Mouse (Mus musculus): ENCODE measurements at regions not wholly inside any gene's neighbourhood (a gene's known extent, or its start where the extent isn't known, plus 50 kb on each side); places are given as distances from the start of the nearest gene placed in this dataset.
"Not testable (repeated sequence)": the region's sequence is repeated elsewhere in the genome, so short reads cannot be mapped to it uniquely, and the experiment has no call there.

DNA sequence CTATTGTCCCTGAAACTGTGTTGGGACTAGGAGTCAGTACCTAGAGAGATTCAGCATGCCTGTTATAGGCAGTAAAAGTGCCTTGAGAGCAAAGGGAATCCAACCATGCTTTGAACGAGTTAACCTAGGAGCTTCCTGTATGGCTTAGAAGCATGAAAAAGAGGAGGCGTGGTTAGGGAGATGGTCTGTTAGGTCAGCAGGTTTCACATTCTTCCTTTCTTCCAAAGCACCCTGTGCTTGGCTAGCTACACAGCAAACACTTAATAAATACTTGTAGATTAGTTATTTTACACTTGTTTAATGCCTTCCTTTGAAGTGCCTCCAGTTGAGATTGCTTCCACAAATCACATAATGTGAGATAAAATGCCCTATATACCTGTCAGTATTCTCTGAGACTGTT lies 284.9 kb upstream of the Adgra3 start:
- intact Hi-C loops (cut with DNase I), result no loop called here
- no peak for DNase-seq (ENCODE audit: low spot score)

DNA sequence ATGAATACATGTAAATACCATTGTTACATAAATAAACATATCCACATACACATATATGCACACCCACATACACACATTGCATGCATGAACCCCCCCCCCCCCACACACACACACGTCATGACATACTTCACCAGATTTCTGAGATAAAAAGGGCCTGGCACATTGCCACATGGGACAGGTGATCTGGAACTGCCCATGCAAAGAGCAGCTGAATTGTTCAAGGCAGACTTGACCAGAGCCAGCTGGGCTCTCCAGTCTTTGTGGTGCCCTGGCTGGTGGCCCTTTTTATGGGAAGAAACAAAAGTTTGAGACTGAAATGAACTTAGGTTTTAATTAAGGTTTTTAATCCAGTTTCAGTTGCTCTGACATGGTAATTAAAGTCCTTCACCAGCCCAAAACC lies 250.7 kb upstream of the Adgra3 start:
- no peak for DNase-seq (ENCODE audit: low spot score)
- intact Hi-C loops (cut with DNase I), result no loop called here

DNA sequence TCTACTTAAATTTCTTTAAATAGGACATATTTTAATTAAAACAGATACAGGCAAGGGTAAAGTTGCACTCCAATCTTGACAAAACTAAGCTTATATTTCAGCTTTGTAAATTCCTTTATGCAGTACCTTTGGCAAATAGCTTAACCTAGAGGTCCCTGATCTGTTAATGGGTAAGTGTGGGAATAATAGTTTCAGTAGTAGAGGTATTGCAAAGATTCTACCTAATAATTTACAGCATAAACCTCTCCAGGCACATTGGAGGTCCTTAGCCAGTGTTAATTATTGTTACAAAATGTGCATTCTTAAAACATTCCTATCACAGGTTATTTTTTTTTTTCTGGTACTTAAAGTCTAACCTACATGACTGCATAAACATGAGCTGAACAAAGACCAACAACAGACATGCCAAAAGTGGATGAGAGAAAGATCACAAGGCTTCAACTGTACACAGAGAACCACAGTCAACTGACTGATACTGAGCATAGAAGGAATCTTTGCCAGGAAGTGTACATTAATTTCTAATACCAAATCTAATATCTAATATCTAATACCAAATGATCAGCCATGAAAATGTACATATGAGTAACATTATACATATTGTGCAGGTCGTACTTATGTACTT lies 245.2 kb upstream of the Adgra3 start:
- DNase-seq (ENCODE audit: low spot score), result no peak
- intact Hi-C loops (cut with DNase I), result no loop called here

DNA sequence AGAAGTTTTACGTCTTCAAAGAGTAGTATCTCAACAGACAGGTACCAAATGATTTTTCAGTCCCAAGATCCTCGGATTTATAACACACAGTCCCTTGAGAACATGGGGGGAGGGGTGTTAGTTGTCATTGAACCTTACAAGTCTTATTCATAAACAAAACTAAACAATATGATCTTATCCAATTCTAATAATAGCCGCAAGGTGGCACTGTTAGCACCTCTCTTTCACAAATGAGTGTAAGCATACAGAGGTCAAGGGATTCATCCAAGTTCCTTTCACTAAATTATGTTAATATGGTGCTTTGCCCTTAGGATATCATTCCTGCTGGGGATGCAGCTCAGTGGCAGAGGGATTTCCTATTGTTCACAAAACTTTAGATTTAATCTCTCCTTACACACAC lies 235.0 kb upstream of the Adgra3 start:
- intact Hi-C loops (cut with DNase I), result no loop called here
- no peak for DNase-seq (ENCODE audit: low spot score)

- no peak for DNase-seq (ENCODE audit: low spot score)
- intact Hi-C loops (cut with DNase I), result no loop called here
These were observed 232.1 kb upstream of the Adgra3 start for GRCm38 (mm10) chr5:50290879-50291410.

DNA sequence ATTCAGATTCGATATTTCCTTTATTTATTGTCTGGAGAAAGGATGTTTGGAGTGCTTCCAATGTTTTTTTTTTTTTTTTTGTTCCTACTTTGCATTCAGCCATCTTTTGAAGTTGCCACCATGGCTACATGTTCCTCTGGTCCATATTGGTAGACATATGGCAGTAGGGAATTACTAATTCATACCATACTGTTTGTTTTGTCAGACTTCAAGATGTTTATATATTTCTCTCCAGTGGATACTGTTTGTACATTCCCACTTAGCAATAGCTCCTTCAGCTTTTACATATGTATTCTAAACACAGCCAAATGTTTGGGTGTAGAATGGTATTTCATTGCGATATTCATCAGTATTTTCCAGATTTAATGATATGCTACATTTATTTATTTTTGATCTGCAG lies 201.6 kb upstream of the Adgra3 start:
- intact Hi-C loops (cut with DNase I), result no loop called here

DNA sequence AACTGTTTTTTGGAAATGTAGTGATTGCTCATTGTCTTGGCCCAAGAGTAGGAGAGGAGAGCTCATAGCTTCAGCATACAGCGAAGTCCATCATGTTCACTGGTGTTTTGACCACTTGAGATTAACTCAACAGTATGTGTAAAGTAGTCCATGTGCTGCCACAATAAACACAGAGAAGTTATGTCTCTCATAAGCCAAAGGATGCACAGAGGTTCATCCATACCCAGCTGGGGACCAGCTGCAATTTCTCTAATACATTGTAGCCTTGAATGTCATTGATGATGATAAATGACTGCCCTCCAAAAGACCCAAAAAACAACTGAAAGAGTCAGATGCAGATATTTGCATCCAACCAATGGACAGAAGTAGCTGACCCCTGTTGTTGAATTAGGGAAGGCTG lies 199.2 kb upstream of the Adgra3 start:
- no peak for DNase-seq (ENCODE audit: low spot score)
- intact Hi-C loops (cut with DNase I), result no loop called here

More for the DNA sequence above, 201.6 kb upstream of the Adgra3 start:
- DNase-seq (ENCODE audit: low spot score), result no peak

GRCm38 (mm10) chr5:50234111-50234510 lies 175.3 kb upstream of the Adgra3 start:
- intact Hi-C loops (cut with DNase I), result no loop called here
- no peak for DNase-seq (ENCODE audit: low spot score)

GRCm38 (mm10) chr5:50216956-50217355 lies 158.2 kb upstream of the Adgra3 start:
- intact Hi-C loops (cut with DNase I), result loop anchor here (1.0 to 10.0 kb wide), 2 partner anchors 162 to 241 kb away; partner anchors contain the start of gene Adgra3
- DNase-seq (ENCODE audit: low spot score), result no peak

DNA sequence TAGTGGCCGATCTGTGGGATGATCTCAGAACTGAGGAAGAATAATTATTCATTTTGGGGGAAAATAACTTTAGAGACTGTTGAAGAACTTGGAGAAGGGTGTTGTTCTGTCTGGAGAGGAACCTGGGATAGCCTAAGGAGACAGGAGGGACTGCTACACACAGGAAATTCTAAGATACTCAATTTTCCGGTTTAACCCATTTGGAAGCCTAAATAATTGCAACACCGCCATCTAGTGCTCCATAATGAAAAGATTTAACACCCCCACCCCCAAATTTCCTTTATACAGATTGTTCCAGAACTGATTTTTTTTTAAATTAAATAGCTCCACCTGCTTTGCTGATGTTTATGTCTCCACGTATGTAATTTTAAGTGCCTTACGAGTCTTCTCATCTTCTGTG lies 157.2 kb upstream of the Adgra3 start:
- DNase-seq (ENCODE audit: low spot score), result no peak
- intact Hi-C loops (cut with DNase I), result loop anchor here (1.0 to 10.0 kb wide), 2 partner anchors 161 to 240 kb away; partner anchors contain the start of gene Adgra3

- intact Hi-C loops (cut with DNase I), result no loop called here
- no peak for DNase-seq (ENCODE audit: low spot score)
These were observed 143.7 kb upstream of the Adgra3 start for GRCm38 (mm10) chr5:50202307-50203010.

GRCm38 (mm10) chr5:50196423-50196822 lies 137.6 kb upstream of the Adgra3 start:
- intact Hi-C loops (cut with DNase I), result no loop called here
- DNase-seq (ENCODE audit: low spot score), result no peak

GRCm38 (mm10) chr5:50195993-50196392 lies 137.2 kb upstream of the Adgra3 start:
- intact Hi-C loops (cut with DNase I), result no loop called here
- no peak for DNase-seq (ENCODE audit: low spot score)

DNA sequence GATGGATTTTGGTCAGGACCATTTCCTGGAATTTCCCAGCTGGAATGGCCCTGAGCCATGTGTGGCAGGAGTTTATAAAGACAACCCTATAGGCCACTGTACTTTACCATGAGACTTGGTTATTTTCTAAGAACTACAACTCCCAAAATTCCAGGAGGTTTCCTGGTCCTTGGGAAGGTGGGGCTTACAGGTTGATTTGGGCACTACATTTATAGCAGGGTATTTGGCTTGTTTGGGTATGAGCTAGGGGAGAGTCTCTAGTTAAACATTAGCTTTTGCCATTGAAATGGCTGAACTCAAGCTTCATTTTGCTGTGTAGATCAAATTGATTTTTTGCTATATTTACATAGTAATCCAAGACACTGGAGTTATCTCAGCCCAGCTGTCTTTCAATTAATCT lies 130.6 kb upstream of the Adgra3 start:
- no peak for DNase-seq (ENCODE audit: low spot score)
- intact Hi-C loops (cut with DNase I), result no loop called here

GRCm38 (mm10) chr5:50182721-50183120 lies 123.9 kb upstream of the Adgra3 start:
- DNase-seq (ENCODE audit: low spot score), result no peak

GRCm38 (mm10) chr5:50156557-50156956 lies 97.8 kb upstream of the Adgra3 start:
- intact Hi-C loops (cut with DNase I), result no loop called here
- no peak for DNase-seq (ENCODE audit: low spot score)

More at GRCm38 (mm10) chr5:50182721-50183120, 123.9 kb upstream of the Adgra3 start:
- intact Hi-C loops (cut with DNase I), result no loop called here

DNA sequence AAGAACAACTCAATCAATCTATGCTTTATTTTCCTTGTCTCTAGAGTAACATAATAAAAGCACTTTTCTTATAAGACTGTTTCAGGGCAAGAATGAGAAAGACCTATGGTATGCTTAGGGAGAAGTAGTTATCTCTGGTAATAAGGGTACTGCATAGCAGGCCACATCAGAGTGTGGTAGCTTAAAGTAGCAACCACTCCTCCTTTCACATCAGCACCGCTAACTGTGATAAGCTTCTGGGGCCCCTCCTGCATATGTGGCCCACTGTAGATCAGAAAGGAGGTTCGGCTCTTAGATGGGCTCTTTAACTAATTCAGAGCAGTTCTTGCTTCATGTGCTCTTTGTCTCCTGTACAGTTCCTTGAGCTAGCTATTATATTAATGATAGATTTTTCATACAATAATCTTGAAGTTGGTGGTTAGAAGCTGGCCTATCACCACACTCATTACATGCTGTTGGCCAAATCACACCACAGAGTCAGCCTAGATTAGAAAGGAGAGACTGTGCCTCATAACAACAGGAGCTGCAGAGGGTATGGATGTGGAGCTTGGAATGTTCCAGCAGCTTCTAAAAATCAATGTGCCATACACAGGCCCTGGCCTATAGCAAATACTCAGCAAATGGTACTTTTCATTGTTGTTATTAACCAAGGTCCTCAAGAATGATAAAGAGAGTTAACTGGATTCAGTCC lies 96.5 kb upstream of the Adgra3 start:
- DNase-seq (ENCODE audit: low spot score); intact Hi-C loops (cut with DNase I): not testable (repeated sequence)

DNA sequence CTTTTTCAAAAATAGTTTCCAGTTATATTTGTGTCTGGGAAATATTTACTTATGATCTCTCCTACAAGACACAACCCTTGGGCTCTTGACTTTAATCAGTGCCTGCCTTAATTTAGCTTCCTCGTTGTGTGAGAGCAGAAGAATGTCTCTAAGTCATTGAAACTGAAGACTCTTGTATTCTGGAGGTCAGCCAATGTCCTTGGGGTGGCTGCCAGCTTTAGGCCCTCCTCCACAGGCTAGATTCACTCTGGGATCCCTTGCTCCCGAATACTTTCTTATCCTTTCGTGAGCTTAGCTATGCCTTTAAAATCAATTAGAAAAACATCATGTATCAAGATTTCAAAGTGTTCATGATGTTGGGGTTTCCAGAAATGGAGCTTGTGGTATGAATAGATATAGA lies 88.1 kb upstream of the Adgra3 start:
- no peak for DNase-seq (ENCODE audit: low spot score)
- intact Hi-C loops (cut with DNase I), result no loop called here

DNA sequence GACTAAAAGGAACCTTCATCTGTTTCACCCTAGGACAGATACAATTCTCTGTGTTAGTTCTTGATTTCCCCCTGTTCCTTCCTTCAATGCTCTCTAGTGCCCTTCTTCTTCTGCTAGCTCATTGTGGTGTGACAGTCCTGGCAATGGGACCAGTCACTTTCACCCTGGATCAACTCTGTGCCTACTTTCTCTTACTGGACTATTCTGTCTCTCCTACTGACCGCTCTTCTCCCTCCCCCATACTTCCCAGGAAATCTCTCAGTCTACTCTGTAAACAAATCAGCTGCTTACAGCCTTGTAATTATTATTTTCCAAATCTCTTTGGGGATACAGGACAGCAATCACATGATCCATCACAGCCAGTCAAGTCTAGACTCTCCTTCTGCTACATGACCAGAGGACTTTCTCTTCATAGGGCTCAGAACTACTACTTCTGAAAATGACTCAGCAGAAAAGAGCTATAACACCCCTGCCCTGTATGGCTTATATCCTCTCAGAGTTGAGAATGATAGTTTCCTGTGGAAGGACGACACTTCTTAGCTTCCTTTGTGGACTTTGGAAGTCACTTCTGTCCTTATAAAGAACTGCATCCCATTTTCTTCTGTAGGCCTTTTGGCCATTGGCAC lies 86.8 kb upstream of the Adgra3 start:
- DNase-seq (ENCODE audit: low spot score), result no peak
- intact Hi-C loops (cut with DNase I), result no loop called here

DNA sequence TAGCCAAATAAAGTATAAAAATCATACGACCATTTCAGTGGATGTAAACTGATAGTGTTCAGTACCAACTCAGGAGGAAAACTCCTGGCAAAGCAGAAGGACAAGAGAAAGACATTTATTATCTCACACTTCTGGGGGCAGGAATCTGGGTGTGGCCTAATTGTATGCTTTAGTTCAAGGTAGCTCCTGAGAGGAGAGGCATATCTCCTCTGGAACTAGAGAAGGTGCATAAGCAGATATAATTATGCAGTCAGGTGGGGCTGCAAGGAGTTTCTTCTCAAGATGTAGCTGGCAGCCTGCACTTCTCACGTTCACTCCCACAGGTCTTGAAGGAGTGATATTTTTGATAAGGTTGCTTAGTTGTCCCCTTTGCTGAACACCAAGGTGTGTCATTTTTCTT lies 71.4 kb upstream of the Adgra3 start:
- intact Hi-C loops (cut with DNase I), result no loop called here

More for the DNA sequence above, 71.4 kb upstream of the Adgra3 start:
- no peak for DNase-seq (ENCODE audit: low spot score)

Data from heart, postnatal 25 days (tissue).